Mouse (Mus musculus) midbrain, embryonic 11.5 days (tissue): ENCODE measurements around the gene Mau2. TPM values are rescaled to one million over a fixed set of nuclear protein-coding genes. Genes with fewer than 3 reads are reported as not detected.
A peak's percentile ranks its signal among the peaks of the same experiment; 100 is the strongest.

ENCODE experiments used
- ATAC-seq: fragments of 200-750 bp; cut with Nextera tagmentation; 2 replicates; pipeline ENCODE4 v1.8.0; 2017; ENCODE audit warnings: moderate TSS enrichment, moderate library complexity; ENCODE audit not compliant: low FRiP score
- DNase-seq: peaks from one replicate; pipeline ENCODE4 v3.0.0; 2015; ENCODE audit warnings: low spot score; ENCODE audit errors: missing footprints
- H3K27ac ChIP-seq: fragments of 300-500 bp; sonication (generic); 2 replicates; pipeline ENCODE4 v1.5.1; 2014; ENCODE audit warnings: low read depth, low read length
- H3K27me3 ChIP-seq: fragments of 300-500 bp; sonication (generic); 2 replicates; pipeline ENCODE4 v1.6.1; 2014; ENCODE audit warnings: mild to moderate bottlenecking, low read length, moderate library complexity, mixed read lengths; ENCODE audit not compliant: control insufficient read depth, insufficient read depth
- H3K36me3 ChIP-seq: fragments of 300-500 bp; sonication (generic); 2 replicates; pipeline ENCODE4 v1.6.1; 2014; ENCODE audit warnings: mild to moderate bottlenecking, low read length, moderate library complexity, mixed read lengths; ENCODE audit not compliant: control insufficient read depth, insufficient read depth
- H3K4me1 ChIP-seq: fragments of 300-500 bp; sonication (generic); 2 replicates; pipeline ENCODE4 v1.6.1; 2014; ENCODE audit warnings: low read length; ENCODE audit not compliant: control insufficient read depth, insufficient read depth
- H3K4me2 ChIP-seq: fragments of 300-500 bp; sonication (generic); 2 replicates; pipeline ENCODE4 v1.6.1; 2014; ENCODE audit warnings: mild to moderate bottlenecking, moderate library complexity
- H3K4me3 ChIP-seq: fragments of 300-500 bp; sonication (generic); 2 replicates; pipeline ENCODE4 v1.5.1; 2014; ENCODE audit warnings: low read depth, low read length
- H3K9ac ChIP-seq: fragments of 300-500 bp; sonication (generic); 2 replicates; pipeline ENCODE4 v1.6.1; 2014; ENCODE audit warnings: low read length
- H3K9me3 ChIP-seq: fragments of 300-500 bp; sonication (generic); 2 replicates; pipeline ENCODE4 v1.6.1; 2016; ENCODE audit warnings: low read length; ENCODE audit not compliant: control insufficient read depth
- WGBS: fragments of 180-500 bp; shearing (Covaris S2); extraction: QIAGEN DNeasy Blood & Tissue Kit; methylation state at CpG from one replicate; pipeline ENCODE4 v1.1.7; 2014; 5-methylcytosine and 5-hydroxymethylcytosine counted together
- polyA plus RNA-seq: library from polyadenylated mRNA; unstranded; fragments of >200 nt; fragmentation: Nextera tagmentation; extraction: Ambion mirVana; gene quantifications from 2 replicates; pipeline ENCODE4 v1.2.1, GENCODE M21; 2014

The Mau2 gene
- polyA plus RNA-seq = 46.2 and 49.3 TPM in 2 replicates

- Histone ChIP-seq H3K36me3 (no peaks in the 10 kb centered on the region), H3K9me3 (no peaks in the 10 kb centered on the region), H3K9ac (peak within 1 kb of the TSS; percentile 90), H3K27ac (peak within 1 kb of the TSS; percentile 5; the same call in 1 of the 2 replicates), H3K4me1 (peaks cover 23% of the 10 kb centered on the region), H3K4me3 (peak within 1 kb of the TSS; percentile 86), H3K4me2 (peak within 1 kb of the TSS; percentile 87), H3K27me3 (no peaks in the 10 kb centered on the region)
- WGBS = under 1% methylated on average over 64 of the region's 65 CpGs
- DNase-seq = peak; percentile 99
- ATAC-seq = peak; percentile 98
These were observed at the start of gene Mau2, which contains the start of gene Sugp1 for GRCm38 (mm10) chr8:70042583-70043455. Gene Mau2 (minus strand): TSS chr8:70042734. Gene Sugp1 (plus strand): TSS chr8:70042813.

- Histone ChIP-seq H3K27ac (no peak overlapping the region), H3K4me3 (no peak overlapping the region), H3K36me3 (no peaks in the 10 kb centered on the region), H3K4me1 (peaks cover 17% of the 10 kb centered on the region), H3K9me3 (no peaks in the 10 kb centered on the region), H3K4me2 (no peak overlapping the region), H3K27me3 (peaks cover 52% of the 10 kb centered on the region), H3K9ac (no peak overlapping the region)
- no peak for DNase-seq
- WGBS = 46% methylated on average over 9 of the region's 9 CpGs
- no peak for ATAC-seq
These were observed 46.9 kb upstream of the Mau2 start for GRCm38 (mm10) chr8:70089296-70089960.

DNA sequence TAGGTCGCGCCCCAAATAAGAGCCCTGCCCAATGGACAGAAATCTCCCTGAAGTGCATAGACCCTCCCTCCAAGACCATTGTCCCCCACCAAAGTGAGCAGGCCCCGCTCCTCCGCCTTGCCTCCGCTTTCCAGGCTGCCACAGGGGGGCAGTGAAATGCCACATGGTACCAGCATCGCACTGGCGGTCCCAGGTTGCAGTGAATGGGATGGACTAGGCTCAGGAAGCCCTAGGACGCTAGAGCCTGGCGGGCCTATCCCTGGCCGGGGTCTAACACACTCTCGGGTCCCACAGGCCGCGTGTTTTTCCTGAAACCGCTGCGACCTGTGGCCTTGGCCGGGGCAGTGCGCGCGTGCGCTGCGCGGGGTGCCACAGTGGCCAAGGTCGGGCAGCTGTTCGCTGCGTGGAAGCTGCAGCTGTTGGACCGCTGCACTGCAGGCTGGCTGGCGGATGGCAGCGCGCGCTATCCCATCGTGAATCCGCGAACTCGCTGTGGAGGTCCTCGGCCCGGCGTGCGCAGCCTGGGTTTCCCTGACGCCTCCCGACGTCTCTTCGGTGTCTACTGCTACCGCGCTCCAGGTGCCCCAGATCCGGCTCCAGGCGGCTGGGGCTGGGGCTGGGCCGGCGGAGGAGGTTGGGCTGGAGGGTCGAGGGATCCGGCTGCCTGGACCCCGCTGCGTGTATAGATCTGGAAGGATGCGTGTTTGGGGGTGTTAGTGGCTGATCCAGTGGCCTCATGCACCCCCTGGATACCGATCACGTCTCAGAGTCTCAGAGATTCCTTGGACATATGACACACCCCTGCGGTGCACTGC is 45.5 kb upstream of the Mau2 start:
- Histone ChIP-seq H3K4me2 (peak overlapping the region; percentile 71), H3K4me1 (peaks cover 27% of the 10 kb centered on the region), H3K9me3 (no peaks in the 10 kb centered on the region), H3K9ac (peak overlapping the region; percentile 40), H3K36me3 (no peaks in the 10 kb centered on the region), H3K27me3 (peaks cover 66% of the 10 kb centered on the region), H3K4me3 (peak overlapping the region; percentile 37), H3K27ac (no peak overlapping the region)
- 4% methylated on average over 56 of the region's 56 CpGs for WGBS
- peak; percentile 96 for DNase-seq
- ATAC-seq = peak; percentile 64

GRCm38 (mm10) chr8:70087237-70087636 is 44.7 kb upstream of the Mau2 start:
- Histone ChIP-seq H3K9me3 (no peaks in the 10 kb centered on the region), H3K27ac (no peak overlapping the region), H3K27me3 (peaks cover 73% of the 10 kb centered on the region), H3K36me3 (no peaks in the 10 kb centered on the region), H3K4me3 (no peak overlapping the region), H3K4me1 (peaks cover 27% of the 10 kb centered on the region), H3K4me2 (no peak overlapping the region), H3K9ac (no peak overlapping the region)
- DNase-seq (peak; percentile 85), ATAC-seq (no peak)
- WGBS = 7% methylated on average over 7 of the region's 7 CpGs

GRCm38 (mm10) chr8:70086151-70086550 is 43.6 kb upstream of the Mau2 start:
- Histone ChIP-seq H3K4me2 (no peak overlapping the region), H3K9me3 (no peaks in the 10 kb centered on the region), H3K4me1 (peaks cover 27% of the 10 kb centered on the region), H3K4me3 (no peak overlapping the region), H3K27ac (no peak overlapping the region), H3K27me3 (peaks cover 75% of the 10 kb centered on the region), H3K9ac (no peak overlapping the region), H3K36me3 (no peaks in the 10 kb centered on the region)
- WGBS = 38% methylated on average over 1 of the region's 1 CpGs
- ATAC-seq = no peak
- peak; percentile 90 for DNase-seq

DNA sequence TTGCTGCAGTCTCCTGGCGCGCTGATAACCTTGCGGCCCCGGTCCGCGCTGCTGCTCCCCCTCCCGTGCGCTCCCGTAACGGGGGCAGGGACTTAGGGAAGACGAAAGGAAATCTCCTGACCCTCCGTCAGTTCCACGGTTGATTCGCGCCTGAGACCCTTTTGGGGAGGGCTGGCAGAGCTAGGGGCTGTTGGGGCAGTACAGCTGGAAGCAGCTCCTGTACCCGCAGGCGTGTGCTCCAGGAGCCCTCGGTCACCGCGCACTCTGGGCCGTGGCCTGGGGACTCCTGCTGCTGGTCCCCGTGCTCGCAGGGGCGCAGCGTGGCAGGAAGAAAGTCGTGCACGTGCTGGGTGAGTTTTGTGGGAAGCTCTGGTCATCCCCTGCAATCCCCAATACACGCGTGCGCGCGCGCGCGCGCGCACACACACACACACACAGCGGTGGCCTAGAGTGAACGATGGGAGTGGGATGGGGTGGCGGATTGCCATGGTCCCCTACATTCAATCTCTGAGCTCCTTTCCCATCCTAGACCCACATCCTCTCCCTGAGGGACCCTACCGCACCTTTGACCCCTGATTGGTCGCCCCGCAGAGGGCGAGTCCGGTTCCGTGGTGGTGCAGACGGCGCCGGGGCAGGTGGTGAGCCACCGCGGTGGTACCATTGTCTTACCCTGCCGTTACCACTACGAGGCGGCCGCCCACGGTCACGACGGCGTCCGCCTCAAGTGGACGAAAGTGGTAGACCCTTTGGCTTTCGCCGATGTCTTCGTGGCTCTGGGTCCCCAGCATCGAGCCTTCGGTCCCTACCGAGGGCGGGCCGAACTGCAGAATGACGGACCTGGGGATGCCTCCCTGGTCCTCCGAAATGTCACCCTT is 41.9 kb upstream of the Mau2 start:
- Histone ChIP-seq H3K4me1 (peaks cover 22% of the 10 kb centered on the region), H3K9ac (peak overlapping the region; percentile 30; the same call in 1 of the 2 replicates), H3K4me3 (peak overlapping the region; percentile 33), H3K27me3 (peaks cover 72% of the 10 kb centered on the region), H3K9me3 (no peaks in the 10 kb centered on the region), H3K4me2 (peak overlapping the region; percentile 55), H3K27ac (no peak overlapping the region), H3K36me3 (no peaks in the 10 kb centered on the region)
- DNase-seq (peak; percentile 92), ATAC-seq (peak; percentile 28)
- WGBS = 1% methylated on average over 70 of the region's 71 CpGs

DNA sequence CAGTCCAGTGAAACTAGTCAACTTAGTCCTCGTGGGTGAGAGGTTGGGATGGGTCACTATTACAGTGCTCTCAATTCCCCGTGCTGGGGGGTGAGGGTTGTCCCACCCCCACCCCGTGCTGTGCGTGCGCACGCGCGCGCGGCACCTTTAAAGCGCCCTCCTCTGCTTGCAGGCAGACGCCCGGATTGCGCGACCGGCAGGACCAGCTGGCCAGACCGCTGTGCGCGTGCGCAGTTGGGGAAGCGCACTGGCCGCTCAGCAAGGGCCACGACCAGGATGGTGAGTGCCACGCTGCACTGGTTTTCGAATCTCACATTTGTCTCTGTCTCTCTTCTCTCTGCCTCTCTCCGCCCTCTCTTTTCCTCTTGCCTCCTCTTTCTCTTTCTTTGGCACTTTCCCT is 40.8 kb upstream of the Mau2 start, which contains the start of gene Hapln4:
Gene Hapln4, plus strand, starts transcription at position 173 of the 400 bp plus-strand sequence.
- Histone ChIP-seq H3K4me3 (peak within 1 kb of the TSS; percentile 33), H3K4me2 (peak within 1 kb of the TSS; percentile 55), H3K36me3 (no peaks in the 10 kb centered on the region), H3K4me1 (peaks cover 20% of the 10 kb centered on the region), H3K27ac (no peak within 1 kb of the TSS), H3K9ac (peak within 1 kb of the TSS; percentile 30; the same call in 1 of the 2 replicates), H3K27me3 (peaks cover 61% of the 10 kb centered on the region), H3K9me3 (no peaks in the 10 kb centered on the region)
- under 1% methylated on average over 26 of the region's 26 CpGs for WGBS
- ATAC-seq = peak; percentile 31; the same call in 1 of the 2 replicates
- peak; percentile 94 for DNase-seq

GRCm38 (mm10) chr8:70081976-70082375 is 39.4 kb upstream of the Mau2 start:
- H3K36me3 ChIP-seq = no peaks in the 10 kb centered on the region
- ATAC-seq (no peak), DNase-seq (peak; percentile 60)
- no peak overlapping the region for H3K9ac ChIP-seq
- peaks cover 48% of the 10 kb centered on the region for H3K27me3 ChIP-seq
- no peaks in the 10 kb centered on the region for H3K9me3 ChIP-seq
- H3K4me1 ChIP-seq = peaks cover 13% of the 10 kb centered on the region
- no peak overlapping the region for H3K27ac ChIP-seq
- H3K4me3 ChIP-seq = no peak overlapping the region
- WGBS = 97% methylated on average over 2 of the region's 2 CpGs
- H3K4me2 ChIP-seq = no peak overlapping the region
